Mouse (Mus musculus) spleen, postnatal 14 days (tissue): ENCODE measurements around the gene Pacrg.

Experiments used
- DNase-seq, 2 experiments: peaks; one replicate each; pipeline ENCODE4 v3.0.0; 2021 to 2022; ENCODE audit warnings: low spot score in 2 of 2

Pacrg gene

GRCm38 (mm10) chr17:10744709-10745461, 95.2 kb downstream of the Pacrg start:
- no peak for DNase-seq

GRCm38 (mm10) chr17:10740083-10740482, 100.0 kb downstream of the Pacrg start:
- no peak for DNase-seq

- DNase-seq: no peak
Measured at GRCm38 (mm10) chr17:10737966-10738365, 102.1 kb downstream of the Pacrg start.

- no peak for DNase-seq
Measured at GRCm38 (mm10) chr17:10734733-10735132, 105.4 kb downstream of the Pacrg start.

GRCm38 (mm10) chr17:10732303-10733048, 107.6 kb downstream of the Pacrg start:
- DNase-seq: no peak

GRCm38 (mm10) chr17:10724853-10725252, 115.3 kb downstream of the Pacrg start:
- DNase-seq: no peak

GRCm38 (mm10) chr17:10721562-10721961, 118.5 kb downstream of the Pacrg start:
- DNase-seq: no peak

GRCm38 (mm10) chr17:10717148-10717547, 123.0 kb downstream of the Pacrg start:
- DNase-seq: no peak

GRCm38 (mm10) chr17:10702781-10703180, 137.3 kb downstream of the Pacrg start:
- DNase-seq: no peak

GRCm38 (mm10) chr17:10698041-10698440, 142.1 kb downstream of the Pacrg start:
- DNase-seq: no peak

- DNase-seq: no peak
Measured at GRCm38 (mm10) chr17:10695421-10695820, 144.7 kb downstream of the Pacrg start.

- no peak for DNase-seq
Measured at GRCm38 (mm10) chr17:10677098-10677497, 163.0 kb downstream of the Pacrg start.

- no peak for DNase-seq
Measured at GRCm38 (mm10) chr17:10675536-10675935, 164.6 kb downstream of the Pacrg start.

- no peak for DNase-seq
Measured at GRCm38 (mm10) chr17:10675048-10675447, 165.1 kb downstream of the Pacrg start.

GRCm38 (mm10) chr17:10661294-10661693, 178.8 kb downstream of the Pacrg start:
- no peak for DNase-seq

GRCm38 (mm10) chr17:10643604-10644003, 196.5 kb downstream of the Pacrg start:
- no peak for DNase-seq

- no peak for DNase-seq
Measured at GRCm38 (mm10) chr17:10639816-10640215, 200.3 kb downstream of the Pacrg start.

- DNase-seq: no peak
Measured at GRCm38 (mm10) chr17:10635955-10636470, 204.1 kb downstream of the Pacrg start.

GRCm38 (mm10) chr17:10635470-10635869, 204.6 kb downstream of the Pacrg start:
- no peak for DNase-seq

- DNase-seq: no peak
Measured at GRCm38 (mm10) chr17:10635046-10635445, 205.1 kb downstream of the Pacrg start.

GRCm38 (mm10) chr17:10633769-10634168, 206.3 kb downstream of the Pacrg start:
- no peak for DNase-seq

GRCm38 (mm10) chr17:10628240-10628639, 211.9 kb downstream of the Pacrg start:
- DNase-seq: no peak

GRCm38 (mm10) chr17:10627476-10627875, 212.6 kb downstream of the Pacrg start:
- no peak for DNase-seq
